ENCODE assay signal across 8 mouse cellular contexts in the genomic region with DNA sequence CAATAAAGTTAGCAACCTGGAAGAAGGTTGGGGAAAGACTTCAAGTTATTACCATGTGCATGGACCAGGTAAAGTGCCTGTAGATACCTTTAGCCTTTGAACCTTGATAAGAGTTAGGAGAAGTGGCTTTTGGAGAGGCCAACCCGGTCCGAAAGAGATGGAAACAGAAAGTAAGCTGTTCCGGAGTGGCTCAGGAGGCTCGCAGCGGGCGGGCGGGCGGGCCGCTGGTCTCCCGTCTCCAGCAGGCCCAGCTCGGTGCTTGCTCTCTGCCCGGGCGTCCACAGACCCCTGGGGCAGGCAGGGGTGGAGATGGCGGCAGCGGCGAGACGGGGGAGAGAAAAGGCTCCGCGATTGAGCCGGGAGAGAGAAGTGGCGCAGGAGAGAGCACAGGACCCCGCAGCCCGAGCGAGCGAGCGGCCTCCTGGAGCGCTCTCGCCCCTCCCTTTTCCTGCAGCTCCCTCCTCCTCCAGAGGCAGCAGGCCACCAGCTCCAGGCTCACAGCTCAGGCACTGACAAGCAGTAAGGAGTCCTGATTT. TPM values are rescaled to one million over a fixed set of nuclear protein-coding genes. Genes with fewer than 3 reads are reported as not detected.
A peak's percentile ranks its signal among the peaks of the same experiment; 100 is the strongest.
DNase-seq lines count a peak whose midpoint lies in the region; ATAC-seq and TF ChIP-seq lines count a peak whose summit lies in the region.

A gene (minus strand): TSS at position 441 of the 536 bp plus-strand sequence.

- H3K27ac ChIP-seq in gastrocnemius, adult 2 months = peak within 1 kb of the TSS; percentile 98
- H3K27ac ChIP-seq in hindbrain, postnatal 0 days = peak within 1 kb of the TSS; percentile 67; the same call in 1 of the 2 replicates
- H3K27ac ChIP-seq in left cerebral cortex, adult 2 months = peak within 1 kb of the TSS; percentile 98
- peak within 1 kb of the TSS; percentile 33; the same call in 1 of the 2 replicates for H3K27ac ChIP-seq in macrophage

- H3K27me3 ChIP-seq in hindbrain, postnatal 0 days (ENCODE audit: insufficient read depth, low read length) = no peaks in the 10 kb centered on the region

- H3K4me1 ChIP-seq in hindbrain, postnatal 0 days (ENCODE audit: insufficient read depth, low read length) = no peaks in the 10 kb centered on the region

- intact Hi-C loops in gastrocnemius, adult 2 months (cut with DNase I) = loop anchor here (5.0 kb wide), 1 partner anchor 279 kb away; a partner anchor contains a TSS
- intact Hi-C loops in left cerebral cortex, adult 2 months (cut with DNase I) = loop anchor here (2.0 kb wide), 1 partner anchor 281 kb away; a partner anchor contains a TSS

- peak; percentile 83 for DNase-seq in ZHBTc4 (ENCODE audit: low read depth, low spot score)
- DNase-seq in cerebellum, postnatal 4 days (ENCODE audit: low spot score in 2 of 2) = peak; percentile 28 to 49
- DNase-seq in gastrocnemius, adult 2 months = peak; percentile 87
- peak; percentile 77 for DNase-seq in hindbrain, postnatal 0 days (ENCODE audit: low spot score)
- DNase-seq in left cerebral cortex, adult 2 months (ENCODE audit: extremely low spot score in 1 of 2, low spot score in 2 of 2) = peak; percentile 67
- peak; percentile 66 to 74 for DNase-seq in right cerebral cortex, adult 2 months (ENCODE audit: low spot score in 2 of 2)
- DNase-seq in urinary bladder, postnatal 25 days (ENCODE audit: low spot score) = peak; percentile 59

- H3K36me3 ChIP-seq in hindbrain, postnatal 0 days (ENCODE audit: insufficient read depth, low read length) = no peaks in the 10 kb centered on the region
- H3K36me3 ChIP-seq in macrophage (ENCODE audit: inconsistent target) = no peaks in the 10 kb centered on the region

- peak within 1 kb of the TSS; percentile 77 for H3K4me2 ChIP-seq in hindbrain, postnatal 0 days (ENCODE audit: low read depth, low read length)

- under 1% methylated on average over 28 of the region's 28 CpGs for WGBS in hindbrain, postnatal 0 days
- 1% methylated on average over 28 of the region's 28 CpGs for WGBS in macrophage (ENCODE audit: missing documents)

- peak; percentile 43 for TF ChIP-seq CTCF in gastrocnemius, adult 2 months (IDR thresholded peaks at IDR 0.05)
- TF ChIP-seq CTCF in hindbrain, postnatal 0 days (IDR thresholded peaks at IDR 0.05; ENCODE audit: low read depth) = peak; percentile 53
- TF ChIP-seq CTCF in left cerebral cortex, adult 2 months (IDR thresholded peaks at IDR 0.05) = peak; percentile 40

- peak; percentile 94 for ATAC-seq in hindbrain, postnatal 0 days

- H3K9me3 ChIP-seq in hindbrain, postnatal 0 days (ENCODE audit: low read length) = no peaks in the 10 kb centered on the region

- no peaks in the 10 kb centered on the region for H3K79me2 ChIP-seq in macrophage (ENCODE audit: inconsistent target)

- peak within 1 kb of the TSS; percentile 91 for H3K4me3 ChIP-seq in gastrocnemius, adult 2 months
- H3K4me3 ChIP-seq in hindbrain, postnatal 0 days (ENCODE audit: low read length) = peak within 1 kb of the TSS; percentile 63
- peak within 1 kb of the TSS; percentile 83 for H3K4me3 ChIP-seq in left cerebral cortex, adult 2 months
- H3K4me3 ChIP-seq in macrophage (ENCODE audit: inconsistent target) = peak within 1 kb of the TSS; percentile 45

- H3K9ac ChIP-seq in hindbrain, postnatal 0 days (replicated peaks; ENCODE audit: low read length) = peak within 1 kb of the TSS; percentile 59

RNA-seq across cellular contexts. Expression of the gene that starts here (rescaled TPM):
- 1 to 10 TPM; 4.3 to 5.4 TPM for total RNA-seq in gastrocnemius, adult 2 months (2021)
- 3.9 and 15.8 TPM in 2 replicates for total RNA-seq in hindbrain, postnatal 0 days (2014; rRNA removed)
- polyA plus RNA-seq in hindbrain, postnatal 0 days (2015; fragmentation: Nextera tagmentation; extraction: Ambion mirVana) = 0.82 and 0.85 TPM in 2 replicates
- total RNA-seq in left cerebral cortex, adult 2 months (2021) = 10 to 100 TPM in 1 of 2 experiments, 1 to 10 TPM in 1; 8.3 to 12.3 TPM
- 10 to 100 TPM; 20.3 to 81.4 (median 51.7) TPM for total RNA-seq in macrophage (2018; cell fraction: chromatin; rRNA removed)
- 10 to 100 TPM; 20.3 to 36.9 (median 25.7) TPM for total RNA-seq in macrophage (2018; cell fraction: cytosol; rRNA removed)
- total RNA-seq in macrophage (2018; cell fraction: nucleus; rRNA removed) = 10 to 100 TPM; 30.8 to 75.3 (median 51.5) TPM
- polyA plus RNA-seq in macrophage (2018) = 11.2 to 19.8 TPM (median 17.0 TPM) in 3 replicates

Comparison
In these comparisons a context has a peak if more than half of its experiments do, and no peak if none do; other contexts are left out.
1. Peak in every context shown above with its lines: DNase-seq, ATAC-seq, H3K4me3 ChIP-seq and H3K27ac ChIP-seq.
2. H3K27ac ChIP-seq: peak in every context shown above with its lines; median percentile 98 in gastrocnemius, adult 2 months; 98 in left cerebral cortex, adult 2 months; 67 in hindbrain, postnatal 0 days; 33 in macrophage.